Mouse (Mus musculus) intestine, embryonic 16.5 days (tissue): ENCODE data around the gene Golga4. TPM values are rescaled to one million over a fixed set of nuclear protein-coding genes. Genes with fewer than 3 reads are reported as not detected.
A peak's percentile ranks its signal among the peaks of the same experiment; 100 is the strongest.

Experiments
- ATAC-seq: fragments of 200-750 bp; cut with Nextera tagmentation; 2 replicates; pipeline ENCODE4 v1.8.0; 2017; ENCODE audit warnings: moderate TSS enrichment, moderate library complexity
- H3K27ac ChIP-seq: fragments of 300-500 bp; sonication (generic); 2 replicates; pipeline ENCODE4 v1.5.1; 2014; ENCODE audit warnings: mild to moderate bottlenecking, low read length
- H3K27me3 ChIP-seq: fragments of 300-500 bp; sonication (generic); replicated peaks from 2 replicates; pipeline ENCODE4 v1.6.1; 2014; ENCODE audit warnings: low read length, control low read depth, mixed read lengths; ENCODE audit not compliant: control insufficient read depth, insufficient read depth
- H3K36me3 ChIP-seq: fragments of 300-500 bp; sonication (generic); 2 replicates; pipeline ENCODE4 v1.6.1; 2014; ENCODE audit warnings: low read length, control low read depth; ENCODE audit not compliant: control insufficient read depth, insufficient read depth
- H3K4me1 ChIP-seq: fragments of 300-500 bp; sonication (generic); 2 replicates; pipeline ENCODE4 v1.6.1; 2014; ENCODE audit warnings: low read length, control low read depth, mixed read lengths; ENCODE audit not compliant: control insufficient read depth, insufficient read depth
- H3K4me2 ChIP-seq: fragments of 300-500 bp; sonication (generic); 2 replicates; pipeline ENCODE4 v1.6.1; 2014; ENCODE audit warnings: low read depth, low read length, control low read depth
- H3K4me3 ChIP-seq: fragments of 300-500 bp; sonication (generic); 2 replicates; pipeline ENCODE4 v1.5.1; 2014; ENCODE audit warnings: mild to moderate bottlenecking, low read length
- H3K9ac ChIP-seq: fragments of 300-500 bp; sonication (generic); 2 replicates; pipeline ENCODE4 v1.6.1; 2014; ENCODE audit warnings: low read depth, low read length
- H3K9me3 ChIP-seq: fragments of 300-500 bp; sonication (generic); 2 replicates; pipeline ENCODE4 v1.6.1; 2016; ENCODE audit warnings: low read length, control low read depth; ENCODE audit not compliant: control insufficient read depth
- WGBS: fragments of 180-500 bp; shearing (Covaris S2); extraction: QIAGEN DNeasy Blood & Tissue Kit; methylation state at CpG from one replicate; pipeline ENCODE4 v1.1.7; 2014; 5-methylcytosine and 5-hydroxymethylcytosine counted together
- polyA plus RNA-seq: library from polyadenylated mRNA; unstranded; fragments of >200 nt; fragmentation: Nextera tagmentation; extraction: Ambion mirVana; gene quantifications from 2 replicates; pipeline ENCODE4 v1.2.1, GENCODE M21; 2015

The Golga4 gene
- polyA plus RNA-seq, 1 experiment from 2014 or later, result 52.2 TPM

DNA sequence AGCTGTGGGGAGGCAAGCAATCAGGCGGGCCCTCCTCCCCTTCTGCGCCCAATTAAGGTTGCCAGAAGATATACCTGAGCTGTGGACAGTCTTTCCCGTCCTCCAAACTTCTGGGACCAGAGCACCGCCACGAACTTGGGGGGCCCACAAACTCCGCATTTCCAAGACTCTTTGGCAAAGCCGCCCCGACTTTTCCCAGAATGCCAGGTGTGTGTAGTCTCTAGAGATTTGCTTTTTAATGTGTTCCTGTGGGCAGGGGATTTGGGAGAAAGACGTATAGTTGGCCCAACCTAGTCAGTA is 19.0 kb upstream of the Golga4 start:
- ATAC-seq, result no peak
- Histone ChIP-seq H3K4me2 (0 out of 2 replicates have a peak overlapping the region, but pooled peaks have one; percentile 72), H3K9me3 (no peaks in the 10 kb centered on the region), H3K4me3 (peak overlapping the region; percentile 1; the same call in 1 of the 2 replicates), H3K27me3 (peaks cover 55% of the 10 kb centered on the region), H3K36me3 (no peaks in the 10 kb centered on the region), H3K9ac (no peak overlapping the region), H3K4me1 (peaks cover 22% of the 10 kb centered on the region), H3K27ac (no peak overlapping the region)
- 3% methylated on average over 9 of the region's 9 CpGs for WGBS

DNA sequence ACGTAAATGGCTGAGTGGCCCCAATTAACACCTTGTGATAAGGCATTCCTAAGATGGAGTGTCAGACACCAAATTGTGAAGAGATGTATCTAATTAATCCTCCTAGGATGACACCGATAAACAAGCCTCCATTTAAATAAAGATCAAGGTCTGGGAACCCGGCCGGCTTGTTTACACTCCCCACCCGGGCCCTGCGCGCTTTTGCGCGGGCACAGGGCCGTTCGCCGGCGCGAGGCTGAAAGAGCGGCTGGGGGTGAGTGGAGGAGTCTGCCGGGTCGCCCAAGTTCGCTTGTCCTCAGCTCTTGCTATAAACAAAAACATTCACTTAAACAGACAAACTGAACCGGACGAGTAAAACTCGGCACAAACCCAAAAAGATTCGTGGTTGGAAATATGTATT is 18.4 kb upstream of the Golga4 start:
- Histone ChIP-seq H3K27ac (no peak overlapping the region), H3K4me1 (peaks cover 25% of the 10 kb centered on the region), H3K9me3 (no peaks in the 10 kb centered on the region), H3K9ac (no peak overlapping the region), H3K27me3 (peaks cover 50% of the 10 kb centered on the region), H3K4me2 (peak overlapping the region; percentile 72), H3K4me3 (peak overlapping the region; percentile 48), H3K36me3 (no peaks in the 10 kb centered on the region)
- under 1% methylated on average over 22 of the region's 22 CpGs for WGBS
- no peak for ATAC-seq

DNA sequence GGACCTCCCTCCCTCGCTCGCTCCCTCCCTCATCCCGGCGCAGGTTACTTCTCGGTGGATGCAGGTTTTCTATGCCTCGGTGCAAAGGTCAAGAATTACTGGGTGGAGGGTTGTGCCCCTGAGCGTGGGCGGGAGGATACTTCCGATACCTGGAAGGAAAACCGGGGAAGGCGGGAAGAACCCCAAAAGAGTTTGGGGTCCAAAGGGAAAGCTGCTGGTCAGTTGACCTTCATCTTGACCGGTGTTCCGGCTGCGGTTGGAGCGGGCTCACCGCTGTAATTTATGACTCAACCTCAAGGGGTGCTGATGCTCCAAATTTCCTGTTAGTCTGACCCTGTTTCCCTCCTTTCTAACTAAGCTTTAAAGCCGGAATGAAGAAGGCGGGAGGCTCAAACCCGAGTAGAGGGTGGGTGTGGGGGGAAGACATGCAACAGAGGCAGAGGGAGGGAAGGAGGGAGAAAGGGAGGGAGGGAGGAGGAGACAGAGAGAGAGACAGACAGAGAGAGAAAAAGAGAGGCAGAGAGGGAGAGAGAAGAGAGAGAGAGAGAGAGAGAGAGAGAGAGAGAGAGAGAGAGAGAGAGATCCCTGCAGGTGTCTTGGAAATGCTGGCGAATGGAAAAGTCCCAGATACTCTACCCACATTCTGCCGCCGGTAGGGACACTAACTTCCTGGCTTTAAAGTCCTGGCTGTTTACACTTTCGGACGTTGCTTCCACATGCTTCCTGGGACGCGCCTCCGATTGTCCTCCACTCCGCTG is 17.8 kb upstream of the Golga4 start:
- Histone ChIP-seq H3K9me3 (no peaks in the 10 kb centered on the region), H3K27me3 (peaks cover 50% of the 10 kb centered on the region), H3K9ac (peak overlapping the region; percentile 29; the same call in 1 of the 2 replicates), H3K36me3 (no peaks in the 10 kb centered on the region), H3K27ac (no peak overlapping the region), H3K4me1 (peaks cover 25% of the 10 kb centered on the region), H3K4me2 (peak overlapping the region; percentile 72), H3K4me3 (peak overlapping the region; percentile 48)
- WGBS, result under 1% methylated on average over 28 of the region's 28 CpGs
- no peak for ATAC-seq

DNA sequence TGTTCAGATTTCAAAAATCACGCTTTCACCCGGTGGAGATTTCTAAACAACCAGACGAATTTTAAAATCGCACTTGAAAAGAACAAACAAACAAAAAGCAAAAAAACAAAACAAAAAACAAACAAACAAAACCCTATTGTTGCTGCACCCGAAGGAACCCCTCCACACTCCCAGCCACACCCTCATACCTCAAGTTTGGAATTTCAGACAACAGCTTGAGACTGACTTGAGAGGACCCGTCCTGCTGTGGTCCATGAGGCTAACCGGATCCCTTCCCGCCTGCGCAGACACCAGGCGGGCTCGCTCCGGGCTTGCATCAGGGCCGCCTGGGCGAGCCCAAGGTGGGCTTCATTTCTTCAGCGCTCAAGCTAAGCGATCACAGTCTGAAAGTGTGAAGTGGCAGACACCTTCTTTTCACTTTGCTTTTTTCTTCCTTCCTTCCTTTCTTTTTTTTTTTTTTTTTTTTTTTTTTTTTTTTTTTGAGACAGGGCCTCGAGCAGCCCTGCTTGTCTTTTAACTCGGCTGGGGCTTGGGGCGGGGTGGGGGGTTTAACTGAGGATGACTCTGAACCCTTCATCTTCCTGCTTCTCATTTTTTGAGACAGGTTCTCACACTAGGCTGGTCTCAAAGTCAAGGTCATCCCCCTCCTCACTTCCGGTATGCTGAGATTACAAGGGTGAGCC is 17.0 kb upstream of the Golga4 start:
- H3K4me2 ChIP-seq, result peak overlapping the region; percentile 72
- H3K36me3 ChIP-seq, result no peaks in the 10 kb centered on the region
- no peaks in the 10 kb centered on the region for H3K9me3 ChIP-seq
- peak overlapping the region; percentile 48; the same call in 1 of the 2 replicates for H3K9ac ChIP-seq
- peak overlapping the region; percentile 48 for H3K4me3 ChIP-seq
- 1% methylated on average over 20 of the region's 20 CpGs for WGBS
- no peak overlapping the region for H3K27ac ChIP-seq
- H3K4me1 ChIP-seq, result peaks cover 27% of the 10 kb centered on the region
- peaks cover 44% of the 10 kb centered on the region for H3K27me3 ChIP-seq
- no peak for ATAC-seq

DNA sequence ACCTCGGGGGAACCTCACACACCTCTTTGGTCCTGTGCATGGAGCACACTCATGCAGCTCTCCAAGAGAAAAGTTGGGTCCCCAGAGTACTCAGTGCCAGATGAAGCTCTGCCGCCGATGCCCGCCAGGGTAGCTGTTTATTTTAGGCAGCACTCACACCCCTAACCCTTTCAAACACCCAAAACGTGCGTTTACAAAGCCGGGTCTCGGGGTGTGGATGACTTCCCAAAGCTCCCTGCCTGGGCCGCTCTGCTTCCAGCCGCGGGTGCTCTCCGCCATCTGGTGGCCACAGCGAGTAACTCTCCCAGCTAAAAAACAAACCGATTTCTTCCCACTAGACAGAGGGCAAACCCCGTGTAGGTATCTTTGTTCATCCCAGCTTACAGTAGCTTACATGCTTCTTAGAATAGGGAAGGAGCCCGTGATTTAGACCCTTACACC is 16.5 kb upstream of the Golga4 start:
- Histone ChIP-seq H3K27me3 (peaks cover 39% of the 10 kb centered on the region), H3K4me1 (peaks cover 27% of the 10 kb centered on the region), H3K9me3 (no peaks in the 10 kb centered on the region), H3K27ac (no peak overlapping the region), H3K36me3 (no peaks in the 10 kb centered on the region), H3K9ac (no peak overlapping the region), H3K4me2 (peak overlapping the region; percentile 72), H3K4me3 (peak overlapping the region; percentile 40)
- peak; percentile 45 for ATAC-seq
- WGBS, result under 1% methylated on average over 16 of the region's 16 CpGs

DNA sequence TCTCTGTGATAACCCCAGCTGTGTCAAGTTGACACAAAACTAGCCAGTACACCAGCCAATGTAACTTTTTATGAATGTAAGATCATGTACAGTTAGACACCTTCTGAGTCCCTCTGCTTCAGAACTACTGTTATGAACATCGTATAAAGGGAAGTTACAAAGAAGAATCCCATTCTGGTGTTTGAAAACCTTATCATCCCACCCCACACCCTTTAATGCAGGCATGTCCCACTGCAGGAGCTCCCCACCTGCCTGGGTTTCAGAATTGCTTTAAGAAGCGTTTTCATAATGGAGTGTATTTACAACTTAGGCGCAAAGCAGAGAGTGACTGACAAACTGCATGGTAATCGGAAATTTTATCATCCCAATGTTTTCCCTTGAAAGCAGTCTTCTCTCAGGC is 14.9 kb upstream of the Golga4 start:
- WGBS, result 83% methylated on average over 4 of the region's 4 CpGs
- Histone ChIP-seq H3K4me1 (peaks cover 30% of the 10 kb centered on the region), H3K9me3 (no peaks in the 10 kb centered on the region), H3K27me3 (peaks cover 25% of the 10 kb centered on the region; the same call in 1 of the 2 replicates), H3K36me3 (no peaks in the 10 kb centered on the region), H3K27ac (no peak overlapping the region), H3K4me2 (no peak overlapping the region), H3K9ac (no peak overlapping the region), H3K4me3 (no peak overlapping the region)
- no peak for ATAC-seq

DNA sequence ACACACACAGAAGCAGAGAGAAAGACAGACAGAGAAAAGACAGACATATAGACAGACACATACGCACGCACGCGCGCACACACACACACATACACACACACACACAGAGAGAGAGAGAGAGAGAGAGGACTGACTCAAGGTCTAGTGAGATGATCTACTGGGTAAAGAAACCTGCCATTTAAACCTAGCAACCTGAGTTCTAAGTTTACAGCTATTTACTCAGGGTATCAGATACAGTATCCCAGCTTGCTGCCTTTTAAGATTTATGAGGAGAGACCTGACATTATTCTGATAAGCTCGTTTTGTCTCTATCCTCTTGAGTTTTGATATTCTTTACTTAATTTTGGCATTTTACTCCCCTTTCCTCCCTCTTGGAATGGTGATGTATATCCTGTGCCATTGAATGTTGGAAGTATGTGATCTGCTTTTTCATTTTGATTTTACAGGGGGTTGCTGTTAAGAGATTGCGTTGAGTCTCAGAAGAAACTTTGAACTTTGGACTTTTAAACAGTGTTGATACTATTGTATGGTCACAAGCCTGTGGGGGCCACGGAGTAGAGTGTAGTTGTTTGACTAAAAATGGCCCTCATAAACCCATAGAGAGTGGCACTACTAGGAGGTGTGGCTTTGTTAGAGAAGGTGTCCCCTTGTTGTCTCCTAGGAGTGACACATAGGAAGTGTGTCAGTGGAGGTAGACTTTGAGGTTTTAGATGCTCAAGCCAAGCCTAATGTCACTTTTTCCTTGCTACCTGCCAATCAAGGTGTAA is 13.0 kb upstream of the Golga4 start:
- Histone ChIP-seq H3K36me3 (no peaks in the 10 kb centered on the region), H3K4me2 (0 out of 2 replicates have a peak overlapping the region, but pooled peaks have one; percentile 3), H3K4me3 (no peak overlapping the region), H3K4me1 (peaks cover 19% of the 10 kb centered on the region), H3K27me3 (peaks cover 7% of the 10 kb centered on the region; the same call in 1 of the 2 replicates), H3K27ac (peak overlapping the region; percentile 72), H3K9me3 (no peaks in the 10 kb centered on the region), H3K9ac (no peak overlapping the region)
- WGBS, result 62% methylated on average over 8 of the region's 8 CpGs
- peak; percentile 78 for ATAC-seq

DNA sequence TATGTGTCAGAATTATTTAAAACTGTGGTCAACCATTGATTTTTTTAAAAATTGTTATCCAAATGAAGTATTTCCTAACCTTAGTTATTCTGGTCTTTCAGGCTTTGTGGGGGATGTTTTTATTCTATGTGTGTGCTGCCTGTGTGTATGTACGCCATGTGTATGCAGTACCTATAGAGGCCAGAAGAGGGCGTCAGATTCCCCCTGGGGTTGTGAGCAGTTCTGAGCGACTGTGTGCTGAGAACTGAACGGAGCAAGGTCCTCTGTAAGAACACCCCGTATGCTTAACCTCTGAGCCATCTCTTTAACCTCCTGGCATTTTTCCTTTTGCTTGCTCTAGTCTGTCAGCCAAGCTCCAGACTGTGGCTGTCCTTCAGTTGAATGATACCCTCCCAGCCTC is 12.0 kb upstream of the Golga4 start:
- H3K9me3 ChIP-seq, result no peaks in the 10 kb centered on the region
- no peak overlapping the region for H3K4me2 ChIP-seq
- no peak overlapping the region for H3K27ac ChIP-seq
- H3K4me3 ChIP-seq, result no peak overlapping the region
- H3K27me3 ChIP-seq, result peaks cover 3% of the 10 kb centered on the region; the same call in 1 of the 2 replicates
- no peaks in the 10 kb centered on the region for H3K36me3 ChIP-seq
- 85% methylated on average over 5 of the region's 5 CpGs for WGBS
- no peak for ATAC-seq
- H3K4me1 ChIP-seq, result peaks cover 12% of the 10 kb centered on the region; the same call in 1 of the 2 replicates
- no peak overlapping the region for H3K9ac ChIP-seq

DNA sequence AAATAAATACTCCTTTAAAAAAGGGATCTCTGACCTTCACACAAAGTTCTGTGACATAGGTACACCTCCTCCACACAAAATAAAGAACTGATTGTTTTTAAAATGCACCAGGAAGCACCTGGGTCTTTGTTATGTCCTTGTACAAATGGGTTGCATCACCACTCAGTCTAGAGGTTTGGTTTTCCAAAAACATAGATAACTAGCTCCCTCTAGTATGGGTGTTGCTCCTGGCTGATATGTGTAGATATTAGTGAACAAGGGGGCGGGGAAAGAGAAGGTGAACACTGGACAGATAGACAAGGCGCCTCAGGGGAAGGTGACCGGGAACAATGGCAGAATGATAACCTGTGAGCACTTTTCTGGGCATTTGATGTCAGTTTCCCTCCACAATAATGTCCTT is 10.1 kb upstream of the Golga4 start:
- Histone ChIP-seq H3K4me1 (0 out of 2 replicates have a peak, but pooled peaks cover 9% of the 10 kb centered on the region), H3K9me3 (no peaks in the 10 kb centered on the region), H3K27ac (0 out of 2 replicates have a peak overlapping the region, but pooled peaks have one; percentile 78), H3K4me2 (no peak overlapping the region), H3K36me3 (no peaks in the 10 kb centered on the region), H3K27me3 (no peaks in the 10 kb centered on the region), H3K9ac (no peak overlapping the region), H3K4me3 (no peak overlapping the region)
- 81% methylated on average over 3 of the region's 3 CpGs for WGBS
- no peak for ATAC-seq
